Mouse (Mus musculus) hindbrain, embryonic 14.5 days (tissue): ENCODE measurements around the gene Rsph1. TPM values are rescaled to one million over a fixed set of nuclear protein-coding genes. Genes with fewer than 3 reads are reported as not detected.

Source experiments
- ATAC-seq: fragments of 200-750 bp; cut with Nextera tagmentation; 2 replicates; pipeline ENCODE4 v1.8.0; 2017; ENCODE audit warnings: moderate number of reproducible peaks, mild to moderate bottlenecking, moderate TSS enrichment, moderate library complexity; ENCODE audit not compliant: low FRiP score
- DNase-seq: peaks from one replicate; pipeline ENCODE4 v3.0.0-alpha.2; 2015; ENCODE audit warnings: low spot score
- H3K27ac ChIP-seq: fragments of 300-500 bp; sonication (generic); 2 replicates; pipeline ENCODE4 v1.5.1; 2014; ENCODE audit warnings: mild to moderate bottlenecking, moderate library complexity
- H3K27me3 ChIP-seq: fragments of 300-500 bp; sonication (generic); 2 replicates; pipeline ENCODE4 v1.6.1; 2014; ENCODE audit warnings: mild to moderate bottlenecking, low read length, mixed read lengths; ENCODE audit not compliant: control insufficient read depth, insufficient read depth
- H3K36me3 ChIP-seq: fragments of 300-500 bp; sonication (generic); replicated peaks from 2 replicates; pipeline ENCODE4 v1.6.1; 2014; ENCODE audit not compliant: control insufficient read depth, insufficient read depth
- H3K4me1 ChIP-seq: fragments of 300-500 bp; sonication (generic); replicated peaks from 2 replicates; pipeline ENCODE4 v1.6.1; 2014; ENCODE audit warnings: antibody characterized with exemption, low read length, mixed read lengths; ENCODE audit not compliant: control insufficient read depth, insufficient read depth
- H3K4me2 ChIP-seq: fragments of 300-500 bp; sonication (generic); replicated peaks from 2 replicates; pipeline ENCODE4 v1.6.1; 2014; ENCODE audit warnings: mild to moderate bottlenecking, moderate library complexity
- H3K4me3 ChIP-seq: fragments of 300-500 bp; sonication (generic); replicated peaks from 2 replicates; pipeline ENCODE4 v1.5.1; 2014; ENCODE audit warnings: mild to moderate bottlenecking, low read length
- H3K9ac ChIP-seq: fragments of 300-500 bp; sonication (generic); 2 replicates; pipeline ENCODE4 v1.6.1; 2014
- H3K9me3 ChIP-seq: fragments of 300-500 bp; sonication (generic); 2 replicates; pipeline ENCODE4 v1.6.1; 2016; ENCODE audit warnings: low read length; ENCODE audit not compliant: control insufficient read depth
- WGBS: fragments of 180-500 bp; shearing (Covaris S2); extraction: QIAGEN DNeasy Blood & Tissue Kit; methylation state at CpG from one replicate; pipeline ENCODE4 v1.1.7; 2014; 5-methylcytosine and 5-hydroxymethylcytosine counted together
- polyA plus RNA-seq: library from polyadenylated mRNA; unstranded; fragments of >200 nt; fragmentation: Nextera tagmentation; extraction: Ambion mirVana; gene quantifications from 2 replicates; pipeline ENCODE4 v1.2.1, GENCODE M21; 2014

The Rsph1 gene
- polyA plus RNA-seq, 1 experiment from 2014 or later, result 5.0 TPM

DNA sequence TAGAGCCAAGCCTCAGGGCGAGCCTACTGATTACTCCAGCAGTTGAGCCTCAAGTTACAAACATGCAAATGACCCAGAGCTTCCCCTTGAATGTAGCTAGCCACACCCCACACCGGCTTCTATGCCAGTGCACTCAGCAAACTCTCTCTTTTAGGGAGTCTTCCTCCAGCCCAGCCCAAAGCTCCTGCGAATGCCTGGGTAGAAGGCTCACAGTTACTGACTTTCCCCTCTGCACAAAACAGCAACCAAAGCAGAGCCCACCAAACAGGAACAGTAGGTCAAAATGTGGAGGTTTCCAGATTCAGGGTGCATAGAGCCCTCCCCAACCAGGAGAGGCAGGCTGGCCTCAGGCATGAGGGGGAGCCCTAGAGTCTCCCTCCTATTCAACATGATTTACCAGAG lies 12.0 kb downstream of the Rsph1 start:
- H3K4me2 ChIP-seq, result no peak overlapping the region
- no peak overlapping the region for H3K9ac ChIP-seq
- no peak overlapping the region for H3K4me3 ChIP-seq
- H3K36me3 ChIP-seq, result no peaks in the 10 kb centered on the region
- WGBS, result 17% methylated on average over 3 of the region's 3 CpGs
- no peaks in the 10 kb centered on the region for H3K27me3 ChIP-seq
- no peaks in the 10 kb centered on the region for H3K4me1 ChIP-seq
- no peak overlapping the region for H3K27ac ChIP-seq
- H3K9me3 ChIP-seq, result no peaks in the 10 kb centered on the region
- DNase-seq (no peak), ATAC-seq (no peak)

- Histone ChIP-seq H3K27ac (no peak overlapping the region), H3K9me3 (no peaks in the 10 kb centered on the region), H3K36me3 (no peaks in the 10 kb centered on the region), H3K27me3 (no peaks in the 10 kb centered on the region), H3K9ac (no peak overlapping the region), H3K4me3 (no peak overlapping the region), H3K4me2 (no peak overlapping the region), H3K4me1 (no peaks in the 10 kb centered on the region)
- ATAC-seq (no peak), DNase-seq (no peak)
- 66% methylated on average over 6 of the region's 6 CpGs for WGBS
Observed at GRCm38 (mm10) chr17:31264372-31264771, 12.8 kb downstream of the Rsph1 start.

- 84% methylated on average over 5 of the region's 5 CpGs for WGBS
Observed at GRCm38 (mm10) chr17:31263770-31264169, 13.4 kb downstream of the Rsph1 start.

DNA sequence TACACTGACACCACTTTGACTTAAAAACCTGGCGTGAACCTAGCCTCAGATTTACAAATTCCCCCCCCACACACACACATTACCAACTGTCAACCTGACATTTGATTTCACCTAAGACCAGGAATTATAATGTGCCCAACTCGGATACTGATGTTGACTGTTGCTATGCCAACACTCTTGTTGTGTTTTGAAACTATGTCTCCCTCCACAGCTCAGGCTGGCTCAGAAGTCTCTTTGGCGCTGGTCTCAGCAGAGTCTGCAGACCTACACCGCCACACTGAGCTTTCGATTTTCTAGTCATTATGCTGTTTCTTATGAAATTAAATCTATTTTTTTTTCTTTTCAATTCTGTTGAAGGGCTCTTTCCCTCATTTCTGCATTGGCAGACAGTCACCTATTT lies 14.5 kb downstream of the Rsph1 start:
- H3K9ac ChIP-seq, result no peak overlapping the region
- WGBS, result 61% methylated on average over 5 of the region's 5 CpGs
- H3K4me1 ChIP-seq, result no peaks in the 10 kb centered on the region
- DNase-seq (no peak), ATAC-seq (no peak)
- no peak overlapping the region for H3K4me2 ChIP-seq
- no peaks in the 10 kb centered on the region for H3K27me3 ChIP-seq
- H3K4me3 ChIP-seq, result no peak overlapping the region
- no peaks in the 10 kb centered on the region for H3K9me3 ChIP-seq
- no peaks in the 10 kb centered on the region for H3K36me3 ChIP-seq
- H3K27ac ChIP-seq, result no peak overlapping the region

More at GRCm38 (mm10) chr17:31263770-31264169, 13.4 kb downstream of the Rsph1 start:
- DNase-seq (no peak), ATAC-seq (no peak)
- H3K27ac ChIP-seq, result no peak overlapping the region
- H3K9me3 ChIP-seq, result no peaks in the 10 kb centered on the region
- H3K27me3 ChIP-seq, result no peaks in the 10 kb centered on the region
- H3K9ac ChIP-seq, result no peak overlapping the region
- no peak overlapping the region for H3K4me2 ChIP-seq
- no peaks in the 10 kb centered on the region for H3K36me3 ChIP-seq
- H3K4me1 ChIP-seq, result no peaks in the 10 kb centered on the region
- H3K4me3 ChIP-seq, result no peak overlapping the region

DNA sequence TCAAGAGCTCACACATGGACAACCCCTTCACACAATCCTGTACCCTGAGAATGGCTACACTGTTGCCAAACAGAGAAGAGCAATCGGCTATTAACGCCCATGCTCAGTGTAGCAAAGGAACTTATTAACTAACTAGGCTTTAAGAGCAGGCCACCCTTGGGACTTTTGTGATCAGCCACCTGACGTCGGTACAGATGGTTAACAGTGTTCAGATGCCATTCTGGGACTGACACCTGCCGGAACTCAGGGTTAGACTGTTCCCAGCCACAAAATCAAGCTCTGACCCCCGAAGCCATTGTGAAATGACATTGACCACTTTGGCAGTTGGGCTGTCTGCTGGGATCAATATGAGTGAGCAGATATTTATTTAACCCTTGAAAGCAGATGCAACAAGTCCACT lies 15.8 kb downstream of the Rsph1 start:
- no peaks in the 10 kb centered on the region for H3K9me3 ChIP-seq
- no peak overlapping the region for H3K4me2 ChIP-seq
- H3K27me3 ChIP-seq, result no peaks in the 10 kb centered on the region
- no peak overlapping the region for H3K4me3 ChIP-seq
- H3K4me1 ChIP-seq, result no peaks in the 10 kb centered on the region
- no peak for DNase-seq
- no peak for ATAC-seq
- no peak overlapping the region for H3K27ac ChIP-seq
- 80% methylated on average over 6 of the region's 6 CpGs for WGBS
- no peak overlapping the region for H3K9ac ChIP-seq
- H3K36me3 ChIP-seq, result no peaks in the 10 kb centered on the region

- Histone ChIP-seq H3K4me1 (no peaks in the 10 kb centered on the region), H3K9ac (no peak overlapping the region), H3K4me3 (no peak overlapping the region), H3K27me3 (no peaks in the 10 kb centered on the region), H3K27ac (no peak overlapping the region), H3K9me3 (no peaks in the 10 kb centered on the region), H3K36me3 (no peaks in the 10 kb centered on the region), H3K4me2 (no peak overlapping the region)
- DNase-seq, result no peak
- ATAC-seq, result no peak
- 89% methylated on average over 7 of the region's 7 CpGs for WGBS
Observed at GRCm38 (mm10) chr17:31260430-31260829, 16.8 kb downstream of the Rsph1 start.

- no peak overlapping the region for H3K4me2 ChIP-seq
- H3K9me3 ChIP-seq, result no peaks in the 10 kb centered on the region
- no peak for ATAC-seq
- no peak overlapping the region for H3K27ac ChIP-seq
- H3K4me1 ChIP-seq, result no peaks in the 10 kb centered on the region
- H3K4me3 ChIP-seq, result no peak overlapping the region
- no peak for DNase-seq
- no peaks in the 10 kb centered on the region for H3K27me3 ChIP-seq
- whole genome bisulfite sequencing, result 72% methylated on average over 4 of the region's 4 CpGs
- H3K36me3 ChIP-seq, result no peaks in the 10 kb centered on the region
- no peak overlapping the region for H3K9ac ChIP-seq
Observed at GRCm38 (mm10) chr17:31259825-31260224, 17.4 kb downstream of the Rsph1 start.

- no peak overlapping the region for H3K4me3 ChIP-seq
- no peaks in the 10 kb centered on the region for H3K9me3 ChIP-seq
- H3K4me1 ChIP-seq, result no peaks in the 10 kb centered on the region
- DNase-seq (no peak), ATAC-seq (no peak)
- WGBS, result 64% methylated on average over 4 of the region's 4 CpGs
- H3K27me3 ChIP-seq, result no peaks in the 10 kb centered on the region
- no peak overlapping the region for H3K27ac ChIP-seq
- H3K9ac ChIP-seq, result no peak overlapping the region
- no peaks in the 10 kb centered on the region for H3K36me3 ChIP-seq
- no peak overlapping the region for H3K4me2 ChIP-seq
Observed at GRCm38 (mm10) chr17:31259145-31259544, 18.0 kb downstream of the Rsph1 start.

GRCm38 (mm10) chr17:31258310-31258865 lies 18.8 kb downstream of the Rsph1 start:
- Histone ChIP-seq H3K4me2 (no peak overlapping the region), H3K27ac (no peak overlapping the region), H3K36me3 (no peaks in the 10 kb centered on the region), H3K9me3 (no peaks in the 10 kb centered on the region), H3K4me1 (no peaks in the 10 kb centered on the region), H3K27me3 (no peaks in the 10 kb centered on the region), H3K9ac (no peak overlapping the region), H3K4me3 (no peak overlapping the region)
- no peak for ATAC-seq
- 78% methylated on average over 9 of the region's 9 CpGs for WGBS
- no peak for DNase-seq

DNA sequence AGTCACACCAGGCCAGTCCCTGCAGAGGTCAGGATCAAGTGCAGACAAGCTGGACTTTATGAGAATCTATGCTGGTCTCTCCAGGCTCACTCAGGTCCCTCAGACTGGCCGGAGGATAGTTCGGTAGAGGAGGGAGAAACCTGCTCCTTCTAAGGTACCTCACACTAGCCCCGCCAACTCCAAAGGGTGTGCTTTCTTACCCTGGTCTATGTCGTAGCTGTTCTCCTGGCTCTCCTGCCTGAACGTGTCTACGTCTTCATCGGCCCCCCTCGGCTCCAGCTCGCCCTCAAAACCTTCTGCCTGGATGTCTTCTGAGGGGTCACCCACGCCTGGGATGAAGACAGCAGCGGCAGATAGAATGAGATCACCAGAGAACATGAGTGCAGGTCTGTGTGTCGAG lies 19.3 kb downstream of the Rsph1 start:
- DNase-seq, result no peak
- no peaks in the 10 kb centered on the region for H3K27me3 ChIP-seq
- no peak for ATAC-seq

More for the DNA sequence above, 19.3 kb downstream of the Rsph1 start:
- Histone ChIP-seq H3K9ac (no peak overlapping the region), H3K36me3 (no peaks in the 10 kb centered on the region), H3K4me1 (no peaks in the 10 kb centered on the region), H3K27ac (no peak overlapping the region), H3K4me2 (no peak overlapping the region), H3K4me3 (no peak overlapping the region), H3K9me3 (no peaks in the 10 kb centered on the region)
- 88% methylated on average over 12 of the region's 12 CpGs for WGBS
